Mouse (Mus musculus) monocyte, adult 2 months (primary cell): ENCODE measurements around the gene Vmn1r231.

Experiments
- DNase-seq, 2 experiments: peaks; one replicate each; pipeline ENCODE4 v3.0.0; 2022; ENCODE audit warnings: low spot score in 2 of 2, low read depth in 1 of 2

Gene Vmn1r231

DNA sequence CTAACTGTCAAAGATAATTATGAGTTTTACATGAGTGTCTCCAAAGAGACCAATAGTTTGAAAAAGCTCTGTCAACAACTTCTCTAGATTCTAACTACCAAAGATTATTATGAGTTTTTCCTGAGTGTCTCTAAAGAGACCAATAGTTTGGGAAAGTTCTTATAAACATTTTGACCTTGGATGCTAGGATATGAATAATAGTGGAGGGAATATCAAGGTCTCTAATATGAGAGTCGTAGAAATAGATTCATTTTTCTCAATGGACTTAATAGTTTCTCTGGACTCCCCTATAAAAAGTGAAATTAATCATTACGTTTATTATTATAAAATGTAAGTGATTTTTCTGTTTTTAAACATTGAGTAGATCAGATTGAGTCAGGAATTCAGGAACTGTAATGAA lies at the start of gene Vmn1r231:
Gene Vmn1r231, minus strand, starts transcription at position 101 of the 400 bp plus-strand sequence.
- DNase-seq, result no peak

GRCm38 (mm10) chr17:20946636-20947035 lies 41.7 kb upstream of the Vmn1r231 start:
- no peak for DNase-seq

DNA sequence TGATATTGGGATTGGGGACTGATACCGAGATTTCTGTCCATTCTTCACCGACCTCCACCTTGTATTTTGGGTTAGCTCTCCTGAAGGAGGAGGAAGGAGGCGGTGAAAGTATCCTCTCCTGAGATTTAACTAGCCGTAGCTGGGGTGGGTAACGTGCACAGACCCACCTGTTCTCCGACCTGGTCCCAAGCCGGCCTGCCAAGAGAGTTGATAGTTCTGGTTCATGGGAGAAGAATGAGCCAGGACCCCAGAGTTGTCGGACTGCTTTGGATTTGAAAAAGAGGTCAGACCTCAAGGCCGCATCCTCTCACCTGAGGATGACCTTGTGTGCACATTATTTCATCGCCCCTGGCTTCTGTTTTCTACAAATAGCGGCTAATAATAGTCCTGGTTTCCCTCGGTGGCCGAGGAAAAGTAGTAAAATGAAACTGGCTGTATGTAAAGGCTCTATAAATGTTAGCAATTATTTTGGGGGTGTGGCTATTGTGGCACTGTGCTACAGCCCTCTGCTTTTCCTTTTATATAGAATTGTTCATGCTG lies 41.2 kb upstream of the Vmn1r231 start:
- DNase-seq, result no peak

DNA sequence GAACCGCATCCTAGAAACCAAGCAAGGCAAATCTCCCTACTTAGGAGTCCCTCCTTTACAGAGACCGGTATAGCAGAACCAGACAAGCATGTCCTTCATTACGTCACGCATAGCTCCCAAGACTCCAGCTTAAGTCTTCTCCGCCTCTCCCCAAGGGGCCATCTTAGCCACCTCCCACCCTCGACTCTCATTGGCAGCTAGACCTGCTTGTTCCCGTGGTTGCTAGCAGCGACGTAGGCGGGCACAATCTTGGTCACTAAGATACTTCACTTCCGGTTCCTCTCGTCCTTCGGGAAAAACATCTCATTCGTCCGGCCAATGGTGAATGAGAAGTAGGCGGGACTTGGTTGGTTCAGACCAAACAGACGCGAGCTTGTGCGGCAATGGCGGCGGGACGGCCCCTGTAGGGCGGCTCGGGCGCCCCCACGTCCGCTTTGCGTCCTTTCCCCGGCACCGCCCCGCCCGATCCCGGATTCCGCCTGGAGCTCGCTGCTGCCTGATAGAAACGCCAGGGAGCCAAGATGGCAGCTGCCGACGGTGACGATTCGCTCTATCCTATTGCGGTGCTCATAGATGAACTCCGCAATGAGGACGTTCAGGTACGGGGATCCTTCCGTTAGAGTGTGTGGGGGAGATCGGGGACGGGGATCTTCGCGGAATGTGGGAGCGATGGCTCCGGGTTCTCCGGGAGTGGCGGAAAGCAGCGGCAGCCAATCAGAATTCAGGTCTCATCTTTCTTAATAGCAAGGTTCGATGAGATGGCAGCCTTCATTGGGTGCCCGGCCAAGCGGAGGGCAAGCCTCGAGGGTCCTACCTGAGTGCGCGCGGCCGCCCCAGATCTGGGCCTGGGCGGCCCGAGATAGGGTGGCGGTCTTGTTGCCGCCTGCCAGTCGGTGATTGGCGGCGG lies 40.3 kb upstream of the Vmn1r231 start, which contains the start of gene Ppp2r1a:
Gene Ppp2r1a, plus strand, starts transcription at position 327 of the 907 bp plus-strand sequence.
- peak; percentile 98 to 99 for DNase-seq

DNA sequence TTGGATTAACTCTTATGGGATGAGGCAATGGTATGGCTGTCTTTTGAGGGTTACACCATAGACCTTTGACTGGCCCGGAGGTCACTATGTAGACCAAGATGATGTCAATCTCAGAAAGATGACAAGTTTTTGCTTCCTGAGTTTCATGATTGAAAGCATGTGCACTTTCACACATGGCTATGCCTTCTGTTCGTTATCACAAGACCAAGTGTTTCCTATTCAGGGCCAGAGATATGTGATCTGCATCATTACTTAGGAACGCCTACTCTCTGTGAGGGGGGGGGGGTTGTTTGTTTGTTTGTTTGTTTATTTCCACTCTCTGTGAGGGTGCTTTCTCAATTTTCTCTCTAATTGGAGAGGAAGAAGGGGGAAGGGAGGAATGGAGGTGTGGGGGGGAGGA lies 39.3 kb upstream of the Vmn1r231 start:
- no peak for DNase-seq

GRCm38 (mm10) chr17:20919614-20920013 lies 14.7 kb upstream of the Vmn1r231 start, which contains the start of gene Vmn1r232:
Gene Vmn1r232 (minus strand): TSS chr17:20919714.
- no peak for DNase-seq

- no peak for DNase-seq
These were observed 64.7 kb downstream of the Vmn1r231 start, which contains the start of gene Vmn1r230 for GRCm38 (mm10) chr17:20840144-20840543. Gene Vmn1r230 (plus strand): TSS chr17:20840444.
